Mouse (Mus musculus) liver (tissue): Measurements from ENCODE around the gene AI854703.
"Not testable (repeated sequence)": the region's sequence is repeated elsewhere in the genome, so short reads cannot be mapped to it uniquely, and the experiment has no call there.

Experiments
- DNase-seq: peaks from one replicate; pipeline ENCODE4 v3.0.0-alpha.2; 2020; ENCODE audit warnings: mixed read lengths

The AI854703 gene

GRCm38 (mm10) chr6:48620031-48620430 is 6.5 kb upstream of the AI854703 start:
- DNase-seq, result no peak

- DNase-seq, result not testable (repeated sequence)
Measured at GRCm38 (mm10) chr6:48622186-48622843, 4.2 kb upstream of the AI854703 start.

- no peak for DNase-seq
Measured at GRCm38 (mm10) chr6:48623460-48623859, 3.1 kb upstream of the AI854703 start.

GRCm38 (mm10) chr6:48626984-48627383 is 420 bp downstream of the AI854703 start:
- DNase-seq, result peak; percentile 41

GRCm38 (mm10) chr6:48627511-48627924 is 954 bp downstream of the AI854703 start:
- no peak for DNase-seq

- no peak for DNase-seq
Measured at GRCm38 (mm10) chr6:48628377-48628776, 1.8 kb downstream of the AI854703 start.

GRCm38 (mm10) chr6:48628808-48629660 is 2.5 kb downstream of the AI854703 start:
- no peak for DNase-seq

GRCm38 (mm10) chr6:48629661-48630034 is 3.1 kb downstream of the AI854703 start:
- no peak for DNase-seq

- no peak for DNase-seq
Measured at GRCm38 (mm10) chr6:48630831-48631230, 4.3 kb downstream of the AI854703 start.

GRCm38 (mm10) chr6:48635105-48635504 is 8.5 kb downstream of the AI854703 start:
- DNase-seq, result no peak

- DNase-seq, result no peak
Measured at GRCm38 (mm10) chr6:48636515-48636914, 10.0 kb downstream of the AI854703 start.

GRCm38 (mm10) chr6:48637811-48638500 is 11.4 kb downstream of the AI854703 start:
- no peak for DNase-seq

GRCm38 (mm10) chr6:48638553-48638952 is 12.0 kb downstream of the AI854703 start:
- DNase-seq, result no peak

- DNase-seq, result no peak
Measured at GRCm38 (mm10) chr6:48641391-48641790, 14.8 kb downstream of the AI854703 start.

- DNase-seq, result no peak
Measured at GRCm38 (mm10) chr6:48642764-48643292, 16.3 kb downstream of the AI854703 start.

GRCm38 (mm10) chr6:48645660-48646308 is 19.2 kb downstream of the AI854703 start:
- DNase-seq, result peak; percentile 65

- no peak for DNase-seq
Measured at GRCm38 (mm10) chr6:48646309-48646690, 19.7 kb downstream of the AI854703 start.

- peak; percentile 52 for DNase-seq
Measured at GRCm38 (mm10) chr6:48646995-48647394, 20.4 kb downstream of the AI854703 start, which contains the start of gene Gimap8. Gene Gimap8 (plus strand): TSS chr6:48647234.

- no peak for DNase-seq
Measured at GRCm38 (mm10) chr6:48647611-48648010, 21.0 kb downstream of the AI854703 start.

- no peak for DNase-seq
Measured at GRCm38 (mm10) chr6:48648779-48649178, 22.2 kb downstream of the AI854703 start.

GRCm38 (mm10) chr6:48650041-48650440 is 23.5 kb downstream of the AI854703 start:
- no peak for DNase-seq

GRCm38 (mm10) chr6:48658721-48659120 is 32.2 kb downstream of the AI854703 start:
- no peak for DNase-seq

- DNase-seq, result no peak
Measured at GRCm38 (mm10) chr6:48664750-48665149, 38.2 kb downstream of the AI854703 start.
